Mouse (Mus musculus): ENCODE data around the gene Tmem174. TPM values are rescaled to one million over a fixed set of nuclear protein-coding genes. Genes with fewer than 3 reads are reported as not detected.

The Tmem174 gene
- polyA plus RNA-seq, 1 experiment, result 0.13 TPM

- TF ChIP-seq CTCF (IDR thresholded peaks at IDR 0.05; ENCODE audit: borderline replicate concordance, control insufficient read depth, extremely low read depth, insufficient read depth, low read length, poor library complexity) (no peak), POLR2A (IDR thresholded peaks at IDR 0.05; ENCODE audit: control insufficient read depth, extremely low read depth, insufficient read depth, low read length, poor library complexity) (no peak)
- no peak for DNase-seq
- WGBS, result 84% methylated on average over 8 of the region's 8 CpGs
- Histone ChIP-seq H3K36me3 (ENCODE audit: control insufficient read depth, insufficient read depth, low read length) (no peaks in the 10 kb centered on the region), H3K27me3 (ENCODE audit: control insufficient read depth, insufficient read depth, low read length) (no peaks in the 10 kb centered on the region), H3K4me3 (ENCODE audit: control insufficient read depth, insufficient read depth, low read length) (no peak overlapping the region), H3K4me1 (replicated peaks; ENCODE audit: control insufficient read depth, insufficient read depth, low read length) (no peaks in the 10 kb centered on the region), H3K27ac (ENCODE audit: control insufficient read depth, insufficient read depth, low read length) (no peak overlapping the region)
These were observed 14.2 kb downstream of the Tmem174 start for GRCm38 (mm10) chr13:98622881-98623549.

DNA sequence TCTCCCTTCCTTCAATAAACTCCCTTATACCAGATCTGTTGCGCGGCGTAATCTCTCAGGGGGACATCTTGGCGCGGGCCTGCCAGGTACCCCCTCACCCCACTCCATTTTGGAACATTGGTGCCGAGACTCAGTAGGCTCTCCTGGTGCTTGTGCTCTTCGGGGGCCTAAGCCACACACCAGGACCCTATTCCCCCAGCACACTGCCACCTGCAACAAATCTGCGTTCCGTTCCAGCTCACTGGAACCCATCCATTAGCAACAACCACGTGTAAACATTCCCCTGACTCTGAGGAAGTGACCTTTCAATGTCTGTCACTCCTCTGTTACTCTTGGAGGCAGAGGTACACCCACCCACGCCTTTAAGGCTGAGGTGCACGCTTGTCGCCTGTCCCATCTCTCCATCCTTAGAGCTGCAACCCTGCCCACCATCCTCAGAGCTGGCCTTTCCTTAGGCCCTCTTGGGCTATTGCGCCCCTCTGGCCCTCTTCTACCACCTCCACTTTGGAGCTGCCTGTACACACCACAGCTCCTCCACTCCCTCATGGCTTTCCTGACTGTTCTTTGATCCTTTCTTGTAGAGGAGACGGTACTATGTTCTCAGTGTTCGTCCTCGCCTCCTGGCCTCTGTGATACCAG lies 19.7 kb downstream of the Tmem174 start:
- Histone ChIP-seq H3K4me1 (replicated peaks; ENCODE audit: control insufficient read depth, insufficient read depth, low read length) (no peaks in the 10 kb centered on the region), H3K27ac (ENCODE audit: control insufficient read depth, insufficient read depth, low read length) (no peak overlapping the region), H3K27me3 (ENCODE audit: control insufficient read depth, insufficient read depth, low read length) (no peaks in the 10 kb centered on the region), H3K4me3 (ENCODE audit: control insufficient read depth, insufficient read depth, low read length) (no peak overlapping the region), H3K36me3 (ENCODE audit: control insufficient read depth, insufficient read depth, low read length) (no peaks in the 10 kb centered on the region)
- no peak for DNase-seq
- WGBS, result 89% methylated on average over 17 of the region's 17 CpGs
- TF ChIP-seq POLR2A (IDR thresholded peaks at IDR 0.05; ENCODE audit: control insufficient read depth, extremely low read depth, insufficient read depth, low read length, poor library complexity) (no peak), CTCF (IDR thresholded peaks at IDR 0.05; ENCODE audit: borderline replicate concordance, control insufficient read depth, extremely low read depth, insufficient read depth, low read length, poor library complexity) (no peak)

- TF ChIP-seq CTCF (IDR thresholded peaks at IDR 0.05; ENCODE audit: borderline replicate concordance, control insufficient read depth, extremely low read depth, insufficient read depth, low read length, poor library complexity), result no peak
- no peak for TF ChIP-seq POLR2A (IDR thresholded peaks at IDR 0.05; ENCODE audit: control insufficient read depth, extremely low read depth, insufficient read depth, low read length, poor library complexity)
- no peak overlapping the region for H3K27ac ChIP-seq (ENCODE audit: control insufficient read depth, insufficient read depth, low read length)
- no peaks in the 10 kb centered on the region for H3K4me1 ChIP-seq (replicated peaks; ENCODE audit: control insufficient read depth, insufficient read depth, low read length)
- H3K36me3 ChIP-seq (ENCODE audit: control insufficient read depth, insufficient read depth, low read length), result no peaks in the 10 kb centered on the region
- H3K4me3 ChIP-seq (ENCODE audit: control insufficient read depth, insufficient read depth, low read length), result no peak overlapping the region
- 63% methylated on average over 9 of the region's 9 CpGs for WGBS
- no peaks in the 10 kb centered on the region for H3K27me3 ChIP-seq (ENCODE audit: control insufficient read depth, insufficient read depth, low read length)
- no peak for DNase-seq
These were observed 29.2 kb downstream of the Tmem174 start for GRCm38 (mm10) chr13:98607885-98608477.

GRCm38 (mm10) chr13:98603799-98604198 lies 33.4 kb downstream of the Tmem174 start:
- TF ChIP-seq POLR2A (IDR thresholded peaks at IDR 0.05; ENCODE audit: control insufficient read depth, extremely low read depth, insufficient read depth, low read length, poor library complexity), result no peak
- TF ChIP-seq CTCF (IDR thresholded peaks at IDR 0.05; ENCODE audit: borderline replicate concordance, control insufficient read depth, extremely low read depth, insufficient read depth, low read length, poor library complexity), result no peak
- 99% methylated on average over 11 of the region's 11 CpGs for WGBS
- no peak for DNase-seq
- no peak overlapping the region for H3K27ac ChIP-seq (ENCODE audit: control insufficient read depth, insufficient read depth, low read length)
- H3K27me3 ChIP-seq (ENCODE audit: control insufficient read depth, insufficient read depth, low read length), result no peaks in the 10 kb centered on the region
- H3K4me1 ChIP-seq (replicated peaks; ENCODE audit: control insufficient read depth, insufficient read depth, low read length), result no peaks in the 10 kb centered on the region
- H3K36me3 ChIP-seq (ENCODE audit: control insufficient read depth, insufficient read depth, low read length), result no peaks in the 10 kb centered on the region
- H3K4me3 ChIP-seq (ENCODE audit: control insufficient read depth, insufficient read depth, low read length), result no peak overlapping the region

GRCm38 (mm10) chr13:98596746-98597145 lies 40.5 kb downstream of the Tmem174 start:
- no peak for DNase-seq
- H3K27me3 ChIP-seq (ENCODE audit: control insufficient read depth, insufficient read depth, low read length), result no peaks in the 10 kb centered on the region
- WGBS, result 93% methylated on average over 4 of the region's 4 CpGs
- no peak overlapping the region for H3K27ac ChIP-seq (ENCODE audit: control insufficient read depth, insufficient read depth, low read length)
- H3K4me1 ChIP-seq (replicated peaks; ENCODE audit: control insufficient read depth, insufficient read depth, low read length), result no peaks in the 10 kb centered on the region
- TF ChIP-seq CTCF (IDR thresholded peaks at IDR 0.05; ENCODE audit: borderline replicate concordance, control insufficient read depth, extremely low read depth, insufficient read depth, low read length, poor library complexity) (no peak), POLR2A (IDR thresholded peaks at IDR 0.05; ENCODE audit: control insufficient read depth, extremely low read depth, insufficient read depth, low read length, poor library complexity) (no peak)
- H3K4me3 ChIP-seq (ENCODE audit: control insufficient read depth, insufficient read depth, low read length), result no peak overlapping the region
- H3K36me3 ChIP-seq (ENCODE audit: control insufficient read depth, insufficient read depth, low read length), result no peaks in the 10 kb centered on the region

- 92% methylated on average over 10 of the region's 10 CpGs for WGBS
- H3K36me3 ChIP-seq (ENCODE audit: control insufficient read depth, insufficient read depth, low read length), result no peaks in the 10 kb centered on the region
- no peaks in the 10 kb centered on the region for H3K4me1 ChIP-seq (replicated peaks; ENCODE audit: control insufficient read depth, insufficient read depth, low read length)
- DNase-seq, result no peak
- TF ChIP-seq CTCF (IDR thresholded peaks at IDR 0.05; ENCODE audit: borderline replicate concordance, control insufficient read depth, extremely low read depth, insufficient read depth, low read length, poor library complexity) (no peak), POLR2A (IDR thresholded peaks at IDR 0.05; ENCODE audit: control insufficient read depth, extremely low read depth, insufficient read depth, low read length, poor library complexity) (no peak)
- no peak overlapping the region for H3K27ac ChIP-seq (ENCODE audit: control insufficient read depth, insufficient read depth, low read length)
- no peaks in the 10 kb centered on the region for H3K27me3 ChIP-seq (ENCODE audit: control insufficient read depth, insufficient read depth, low read length)
- no peak overlapping the region for H3K4me3 ChIP-seq (ENCODE audit: control insufficient read depth, insufficient read depth, low read length)
These were observed 42.5 kb downstream of the Tmem174 start for GRCm38 (mm10) chr13:98594726-98595141.
